Mouse (Mus musculus): ENCODE data around the gene 2310009B15Rik. TPM values are rescaled to one million over a fixed set of nuclear protein-coding genes. Genes with fewer than 3 reads are reported as not detected.

The 2310009B15Rik gene
- polyA plus RNA-seq, 1 experiment from 2014 or later, result 37.1 TPM

DNA sequence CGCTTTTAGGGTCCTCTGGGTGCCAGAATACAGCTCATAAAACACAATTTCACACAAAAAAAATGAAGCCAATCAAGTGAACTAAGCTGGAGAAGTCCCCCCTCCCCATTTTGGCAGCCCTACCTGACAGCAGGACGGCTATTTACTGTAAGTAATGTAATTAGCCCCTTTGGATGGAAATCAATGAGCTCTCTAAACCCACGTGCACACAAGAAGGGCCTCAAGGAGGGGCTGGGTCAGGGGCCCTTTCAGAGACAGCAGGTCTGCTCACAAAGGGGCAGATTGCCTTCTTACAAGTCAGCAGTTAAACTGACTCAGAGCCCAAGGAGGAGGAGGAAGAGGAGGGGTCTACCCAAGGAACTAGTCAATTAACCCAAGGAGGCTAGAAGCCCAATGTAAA, 12.5 kb downstream of the 2310009B15Rik start:
- DNase-seq (ENCODE audit: low spot score) (no peak), ATAC-seq (ENCODE audit: low FRiP score) (no peak)
- Histone ChIP-seq H3K9me3 (ENCODE audit: control insufficient read depth, low read length) (no peaks in the 10 kb centered on the region), H3K4me1 (replicated peaks; ENCODE audit: control insufficient read depth, insufficient read depth, low read length) (peaks cover 13% of the 10 kb centered on the region; the same call in 1 of the 2 replicates), H3K27me3 (ENCODE audit: control insufficient read depth, insufficient read depth, low read length) (peaks cover 62% of the 10 kb centered on the region), H3K9ac (0 out of 2 replicates have a peak overlapping the region, but pooled peaks have one; percentile 58), H3K4me3 (replicated peaks; ENCODE audit: low read length) (peak overlapping the region; percentile 34), H3K4me2 (replicated peaks) (peak overlapping the region; percentile 50), H3K27ac (peak overlapping the region; percentile 79), H3K36me3 (replicated peaks; ENCODE audit: control insufficient read depth, insufficient read depth) (no peaks in the 10 kb centered on the region)
- 1% methylated on average over 3 of the region's 3 CpGs for WGBS

- Histone ChIP-seq H3K4me1 (replicated peaks; ENCODE audit: control insufficient read depth, insufficient read depth, low read length) (peaks cover 7% of the 10 kb centered on the region; the same call in 1 of the 2 replicates), H3K27me3 (ENCODE audit: control insufficient read depth, insufficient read depth, low read length) (peaks cover 62% of the 10 kb centered on the region), H3K4me2 (replicated peaks) (peak overlapping the region; percentile 50), H3K9ac (peak overlapping the region; percentile 58), H3K27ac (peak overlapping the region; percentile 79), H3K36me3 (replicated peaks; ENCODE audit: control insufficient read depth, insufficient read depth) (no peaks in the 10 kb centered on the region), H3K9me3 (ENCODE audit: control insufficient read depth, low read length) (no peaks in the 10 kb centered on the region), H3K4me3 (replicated peaks; ENCODE audit: low read length) (peak overlapping the region; percentile 34)
- DNase-seq (ENCODE audit: low spot score) (peak; percentile 32), ATAC-seq (ENCODE audit: low FRiP score) (peak; percentile 22; the same call in 1 of the 2 replicates)
- under 1% methylated on average over 35 of the region's 35 CpGs for WGBS
Observed at GRCm38 (mm10) chr1:138843361-138844091, 13.1 kb downstream of the 2310009B15Rik start.

- no peak for DNase-seq (ENCODE audit: low spot score)
- 1% methylated on average over 10 of the region's 10 CpGs for WGBS
- Histone ChIP-seq H3K36me3 (replicated peaks; ENCODE audit: control insufficient read depth, insufficient read depth) (no peaks in the 10 kb centered on the region), H3K9ac (peak overlapping the region; percentile 58), H3K27me3 (ENCODE audit: control insufficient read depth, insufficient read depth, low read length) (peaks cover 66% of the 10 kb centered on the region), H3K4me2 (replicated peaks) (peak overlapping the region; percentile 50), H3K27ac (peak overlapping the region; percentile 79), H3K4me1 (replicated peaks; ENCODE audit: control insufficient read depth, insufficient read depth, low read length) (0 out of 2 replicates have a peak, but pooled peaks cover 5% of the 10 kb centered on the region), H3K4me3 (replicated peaks; ENCODE audit: low read length) (peak overlapping the region; percentile 34), H3K9me3 (ENCODE audit: control insufficient read depth, low read length) (no peaks in the 10 kb centered on the region)
- no peak for ATAC-seq (ENCODE audit: low FRiP score)
Observed at GRCm38 (mm10) chr1:138842756-138843155, 13.9 kb downstream of the 2310009B15Rik start.

DNA sequence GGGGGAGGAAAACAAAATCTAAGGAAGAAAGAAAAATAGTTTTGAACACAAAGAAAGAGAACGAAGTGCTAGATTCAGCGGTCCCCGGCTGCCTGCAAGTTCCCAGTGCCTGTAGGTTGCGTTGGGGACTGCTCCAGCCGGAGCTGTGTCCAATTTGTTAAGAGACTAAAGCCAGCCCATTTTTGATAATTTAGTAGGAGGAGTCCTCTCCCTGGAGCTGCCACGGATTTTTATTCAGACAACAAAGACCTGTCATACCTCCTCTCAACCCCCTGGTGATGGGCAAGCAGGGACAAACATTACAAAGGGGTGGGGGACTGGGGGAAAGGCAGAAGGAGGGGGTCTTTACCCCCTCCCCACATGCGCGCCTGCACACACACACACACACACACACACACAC, 14.3 kb downstream of the 2310009B15Rik start:
- ATAC-seq (ENCODE audit: low FRiP score), result peak; percentile 66
- peak overlapping the region; percentile 34 for H3K4me3 ChIP-seq (replicated peaks; ENCODE audit: low read length)
- H3K9ac ChIP-seq, result peak overlapping the region; percentile 58
- no peaks in the 10 kb centered on the region for H3K36me3 ChIP-seq (replicated peaks; ENCODE audit: control insufficient read depth, insufficient read depth)
- H3K4me2 ChIP-seq (replicated peaks), result peak overlapping the region; percentile 50
- peak overlapping the region; percentile 79 for H3K27ac ChIP-seq
- DNase-seq (ENCODE audit: low spot score), result peak; percentile 59
- H3K27me3 ChIP-seq (ENCODE audit: control insufficient read depth, insufficient read depth, low read length), result peaks cover 70% of the 10 kb centered on the region
- H3K4me1 ChIP-seq (replicated peaks; ENCODE audit: control insufficient read depth, insufficient read depth, low read length), result 0 out of 2 replicates have a peak, but pooled peaks cover 5% of the 10 kb centered on the region
- H3K9me3 ChIP-seq (ENCODE audit: control insufficient read depth, low read length), result no peaks in the 10 kb centered on the region
- 1% methylated on average over 8 of the region's 8 CpGs for WGBS

DNA sequence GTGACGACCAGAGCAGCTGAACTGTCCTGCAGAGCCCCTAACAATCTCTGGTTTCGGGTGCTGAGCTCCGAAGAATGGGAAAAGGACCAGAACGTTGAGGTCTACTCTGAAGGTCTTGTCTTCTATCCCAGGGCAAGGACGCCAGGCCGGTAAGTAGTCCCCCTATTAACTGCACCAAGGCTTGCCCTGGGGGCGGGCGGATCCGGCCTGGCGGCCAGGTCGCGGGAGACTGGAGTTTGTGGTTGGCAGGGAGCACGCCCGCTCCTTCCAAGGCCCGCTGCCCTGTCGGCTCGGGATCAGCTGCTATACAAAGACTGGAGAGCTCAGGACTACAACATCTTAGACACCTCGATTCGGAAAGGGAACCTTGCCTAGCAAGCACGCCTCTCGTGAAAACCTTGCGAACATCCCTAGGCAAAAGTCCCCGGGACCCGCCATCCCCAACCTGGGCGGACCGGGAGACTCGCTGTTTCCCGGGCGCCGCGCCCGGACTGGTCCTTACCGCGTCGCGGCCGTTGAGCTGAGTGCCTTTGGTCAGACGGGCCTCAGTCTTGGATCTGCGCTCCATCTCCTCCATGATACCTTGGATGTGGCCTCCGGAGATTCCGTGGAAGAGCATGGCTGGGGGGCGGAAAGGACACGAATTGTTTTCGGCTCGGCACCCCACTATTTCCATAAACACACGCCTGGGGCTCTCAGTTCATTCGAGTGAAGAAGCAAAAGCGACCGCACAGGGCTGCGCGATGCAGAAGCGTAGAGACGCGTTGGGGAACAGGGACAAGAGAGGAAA, 15.2 kb downstream of the 2310009B15Rik start:
- Histone ChIP-seq H3K9ac (peak overlapping the region; percentile 58), H3K9me3 (ENCODE audit: control insufficient read depth, low read length) (no peaks in the 10 kb centered on the region), H3K27me3 (ENCODE audit: control insufficient read depth, insufficient read depth, low read length) (peaks cover 75% of the 10 kb centered on the region), H3K4me3 (replicated peaks; ENCODE audit: low read length) (peak overlapping the region; percentile 34), H3K36me3 (replicated peaks; ENCODE audit: control insufficient read depth, insufficient read depth) (no peaks in the 10 kb centered on the region), H3K27ac (peak overlapping the region; percentile 79), H3K4me1 (replicated peaks; ENCODE audit: control insufficient read depth, insufficient read depth, low read length) (0 out of 2 replicates have a peak, but pooled peaks cover 5% of the 10 kb centered on the region), H3K4me2 (replicated peaks) (peak overlapping the region; percentile 50)
- WGBS, result 3% methylated on average over 54 of the region's 54 CpGs
- ATAC-seq (ENCODE audit: low FRiP score), result no peak
- DNase-seq (ENCODE audit: low spot score), result peak; percentile 57

- Histone ChIP-seq H3K27me3 (ENCODE audit: control insufficient read depth, insufficient read depth, low read length) (peaks cover 75% of the 10 kb centered on the region), H3K36me3 (replicated peaks; ENCODE audit: control insufficient read depth, insufficient read depth) (no peaks in the 10 kb centered on the region), H3K4me1 (replicated peaks; ENCODE audit: control insufficient read depth, insufficient read depth, low read length) (0 out of 2 replicates have a peak, but pooled peaks cover 5% of the 10 kb centered on the region), H3K4me3 (replicated peaks; ENCODE audit: low read length) (peak overlapping the region; percentile 34), H3K9me3 (ENCODE audit: control insufficient read depth, low read length) (no peaks in the 10 kb centered on the region), H3K4me2 (replicated peaks) (peak overlapping the region; percentile 50), H3K27ac (peak overlapping the region; percentile 79), H3K9ac (peak overlapping the region; percentile 58)
- 3% methylated on average over 25 of the region's 25 CpGs for WGBS
- DNase-seq (ENCODE audit: low spot score), result peak; percentile 60
- no peak for ATAC-seq (ENCODE audit: low FRiP score)
Observed at GRCm38 (mm10) chr1:138840440-138841305, 16.0 kb downstream of the 2310009B15Rik start.

- Histone ChIP-seq H3K9ac (peak overlapping the region; percentile 58), H3K4me2 (replicated peaks) (peak overlapping the region; percentile 51; the same call in 1 of the 2 replicates)
Observed at GRCm38 (mm10) chr1:138839809-138840430, 16.7 kb downstream of the 2310009B15Rik start.

DNA sequence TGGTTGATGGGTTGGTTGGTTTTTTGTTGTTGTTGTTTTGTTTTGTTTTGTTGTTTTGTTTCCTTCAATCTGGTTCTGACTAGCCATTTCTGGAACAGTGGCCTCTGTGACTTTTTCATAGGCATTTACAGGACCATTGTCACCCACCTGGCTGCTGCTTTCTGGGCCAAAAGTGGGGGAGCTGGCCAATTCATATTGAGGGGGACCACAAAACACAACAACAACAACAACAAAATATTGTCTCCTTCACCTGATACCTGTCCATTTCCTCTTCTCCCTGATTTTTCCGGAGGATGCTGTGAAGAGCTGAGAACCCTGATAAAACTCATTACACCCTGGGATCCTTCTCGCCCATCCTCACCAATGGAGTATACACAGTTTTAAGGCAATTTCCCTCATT, 17.4 kb downstream of the 2310009B15Rik start:
- Histone ChIP-seq H3K9me3 (ENCODE audit: control insufficient read depth, low read length) (no peaks in the 10 kb centered on the region), H3K27me3 (ENCODE audit: control insufficient read depth, insufficient read depth, low read length) (peaks cover 75% of the 10 kb centered on the region), H3K36me3 (replicated peaks; ENCODE audit: control insufficient read depth, insufficient read depth) (no peaks in the 10 kb centered on the region), H3K27ac (peak overlapping the region; percentile 71; the same call in 1 of the 2 replicates), H3K9ac (peak overlapping the region; percentile 58), H3K4me3 (replicated peaks; ENCODE audit: low read length) (peak overlapping the region; percentile 34), H3K4me2 (replicated peaks) (peak overlapping the region; percentile 51), H3K4me1 (replicated peaks; ENCODE audit: control insufficient read depth, insufficient read depth, low read length) (0 out of 2 replicates have a peak, but pooled peaks cover 5% of the 10 kb centered on the region)
- DNase-seq (ENCODE audit: low spot score) (no peak), ATAC-seq (ENCODE audit: low FRiP score) (no peak)
- WGBS, result 11% methylated on average over 2 of the region's 2 CpGs

More at GRCm38 (mm10) chr1:138839809-138840430, 16.7 kb downstream of the 2310009B15Rik start:
- ATAC-seq (ENCODE audit: low FRiP score) (no peak), DNase-seq (ENCODE audit: low spot score) (no peak)
- peaks cover 75% of the 10 kb centered on the region for H3K27me3 ChIP-seq (ENCODE audit: control insufficient read depth, insufficient read depth, low read length)
- no peaks in the 10 kb centered on the region for H3K36me3 ChIP-seq (replicated peaks; ENCODE audit: control insufficient read depth, insufficient read depth)
- no peaks in the 10 kb centered on the region for H3K9me3 ChIP-seq (ENCODE audit: control insufficient read depth, low read length)
- 0 out of 2 replicates have a peak, but pooled peaks cover 5% of the 10 kb centered on the region for H3K4me1 ChIP-seq (replicated peaks; ENCODE audit: control insufficient read depth, insufficient read depth, low read length)
- 2% methylated on average over 16 of the region's 16 CpGs for WGBS
- peak overlapping the region; percentile 34 for H3K4me3 ChIP-seq (replicated peaks; ENCODE audit: low read length)
- H3K27ac ChIP-seq, result peak overlapping the region; percentile 71
